ENCODE assay signal across 8 mouse cellular contexts in the genomic region with DNA sequence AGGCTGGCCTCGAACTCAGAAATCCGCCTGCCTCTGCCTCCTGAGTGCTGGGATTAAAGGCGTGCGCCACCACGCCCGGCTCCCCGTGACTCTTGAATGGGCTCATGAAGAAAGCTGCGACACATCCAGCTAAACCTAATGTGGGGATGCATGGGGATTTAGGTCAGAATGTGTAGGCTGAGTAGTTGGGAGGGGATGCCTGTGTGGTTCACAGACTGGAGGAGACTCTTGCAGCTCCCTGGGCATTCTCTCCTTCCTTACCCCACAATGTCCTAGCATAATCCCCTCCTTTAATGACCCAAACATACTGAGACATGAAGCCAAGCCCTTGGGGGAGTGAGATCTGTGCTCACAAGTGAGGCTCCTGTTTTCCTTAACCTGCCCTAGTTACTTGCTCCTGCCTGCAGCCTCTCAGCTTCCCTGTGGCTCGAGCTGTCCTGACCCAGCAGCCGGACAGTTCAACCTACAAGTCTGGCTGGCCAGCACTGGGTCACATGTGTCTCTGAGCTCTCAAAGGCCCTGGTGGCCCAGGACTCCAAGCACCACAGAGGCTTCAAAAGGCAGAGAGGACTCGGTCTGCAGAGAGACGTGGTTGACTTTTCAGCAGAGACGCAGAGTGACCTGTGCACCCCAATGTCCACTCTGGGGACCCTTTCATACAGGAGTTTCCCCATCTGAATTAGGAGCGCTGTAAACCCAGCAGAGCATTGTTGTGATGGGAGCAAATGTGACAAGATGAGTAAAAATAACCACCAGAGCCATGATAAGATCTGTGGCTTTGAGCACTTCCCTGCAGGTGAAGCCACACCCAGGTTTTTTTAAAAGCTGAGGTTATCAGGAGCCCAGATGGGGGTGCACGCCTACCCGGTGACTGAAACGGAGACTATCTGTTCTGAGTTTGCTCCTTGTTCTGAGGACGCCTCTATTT. TPM values are rescaled to one million over a fixed set of nuclear protein-coding genes. Genes with fewer than 3 reads are reported as not detected.
A peak's percentile ranks its signal among the peaks of the same experiment; 100 is the strongest.
DNase-seq lines count a peak whose midpoint lies in the region; ATAC-seq and TF ChIP-seq lines count a peak whose summit lies in the region.

No protein-coding gene starts in this region.

- peak overlapping the region; percentile 6; the same call in 1 of the 2 replicates for H3K4me3 ChIP-seq in lung, embryonic 15.5 days
- H3K4me3 ChIP-seq in embryonic facial prominence, embryonic 13.5 days, result no peak overlapping the region
- H3K4me3 ChIP-seq in kidney, adult 2 months (ENCODE audit: insufficient read depth, low read depth, low read length), result peak overlapping the region; percentile 42
- no peak overlapping the region for H3K4me3 ChIP-seq in forebrain, embryonic 14.5 days (ENCODE audit: low read depth, low read length)

- H3K4me2 ChIP-seq in lung, embryonic 15.5 days, result peak overlapping the region; percentile 32
- H3K4me2 ChIP-seq in embryonic facial prominence, embryonic 13.5 days, result no peak overlapping the region
- H3K4me2 ChIP-seq in forebrain, embryonic 14.5 days (ENCODE audit: low read length), result no peak overlapping the region

- H3K4me1 ChIP-seq in lung, embryonic 15.5 days, result peaks cover 67% of the 10 kb centered on the region
- peaks cover 49% of the 10 kb centered on the region for H3K4me1 ChIP-seq in embryonic facial prominence, embryonic 13.5 days
- peaks cover 65% of the 10 kb centered on the region for H3K4me1 ChIP-seq in kidney, adult 2 months (ENCODE audit: control insufficient read depth, insufficient read depth, low read length)
- H3K4me1 ChIP-seq in forebrain, embryonic 14.5 days (ENCODE audit: control insufficient read depth, insufficient read depth, low read length), result peaks cover 7% of the 10 kb centered on the region

- WGBS in lung, embryonic 15.5 days, result 73% methylated on average over 18 of the region's 18 CpGs
- WGBS in embryonic facial prominence, embryonic 13.5 days, result 77% methylated on average over 18 of the region's 18 CpGs
- WGBS in kidney, adult 2 months, result 49% methylated on average over 18 of the region's 18 CpGs
- 84% methylated on average over 18 of the region's 18 CpGs for WGBS in forebrain, embryonic 14.5 days

- H3K36me3 ChIP-seq in lung, embryonic 15.5 days, result no peaks in the 10 kb centered on the region
- no peaks in the 10 kb centered on the region for H3K36me3 ChIP-seq in embryonic facial prominence, embryonic 13.5 days
- no peaks in the 10 kb centered on the region for H3K36me3 ChIP-seq in kidney, adult 2 months (ENCODE audit: control insufficient read depth, insufficient read depth, low read length)
- H3K36me3 ChIP-seq in forebrain, embryonic 14.5 days (ENCODE audit: control insufficient read depth, insufficient read depth, low read length), result no peaks in the 10 kb centered on the region

- no peak for TF ChIP-seq POLR2A in kidney, adult 2 months (IDR thresholded peaks at IDR 0.05; ENCODE audit: low read depth, low read length)

- DNase-seq in lung, postnatal 14 days, result no peak
- DNase-seq in kidney, adult 2 months, result peak; percentile 68
- DNase-seq in thymus, postnatal 25 days, result peak; percentile 82
- DNase-seq in embryo, embryonic 9.5 days (ENCODE audit: extremely low spot score), result no peak
- no peak for DNase-seq in forebrain, embryonic 14.5 days (ENCODE audit: low spot score)

- peak overlapping the region; percentile 81 for H3K27ac ChIP-seq in lung, embryonic 15.5 days
- 0 out of 2 replicates have a peak overlapping the region, but pooled peaks have one; percentile 53 for H3K27ac ChIP-seq in embryonic facial prominence, embryonic 13.5 days
- peak overlapping the region; percentile 87 for H3K27ac ChIP-seq in kidney, adult 2 months (ENCODE audit: insufficient read depth, low read depth, low read length)
- no peak overlapping the region for H3K27ac ChIP-seq in forebrain, embryonic 14.5 days (ENCODE audit: low read depth, low read length)

- no peak for TF ChIP-seq CTCF in kidney, adult 2 months (conservative IDR thresholded peaks at IDR 0.05; ENCODE audit: insufficient read depth, insufficient read length, low read depth, low read length)

- H3K9ac ChIP-seq in lung, embryonic 15.5 days, result no peak overlapping the region
- peak overlapping the region; percentile 22 for H3K9ac ChIP-seq in embryonic facial prominence, embryonic 13.5 days
- no peak overlapping the region for H3K9ac ChIP-seq in forebrain, embryonic 14.5 days (ENCODE audit: low read length)

- H3K9me3 ChIP-seq in lung, embryonic 15.5 days, result no peaks in the 10 kb centered on the region
- H3K9me3 ChIP-seq in embryonic facial prominence, embryonic 13.5 days, result no peaks in the 10 kb centered on the region
- no peaks in the 10 kb centered on the region for H3K9me3 ChIP-seq in forebrain, embryonic 14.5 days (replicated peaks; ENCODE audit: control insufficient read depth, low read length)

- ATAC-seq in lung, embryonic 15.5 days (ENCODE audit: borderline replicate concordance, extremely low read depth, low FRiP score, low TSS enrichment), result no peak
- no peak for ATAC-seq in embryonic facial prominence, embryonic 13.5 days (ENCODE audit: insufficient number of reproducible peaks, insufficient read depth, low FRiP score, low TSS enrichment, low read depth)
- ATAC-seq in megakaryocyte-erythroid progenitor cell, adult 5-6 weeks (replicated peaks; ENCODE audit: low FRiP score, low TSS enrichment, poor library complexity, severe bottlenecking), result peak; percentile 45
- no peak for ATAC-seq in forebrain, embryonic 14.5 days

- H3K27me3 ChIP-seq in lung, embryonic 15.5 days, result no peaks in the 10 kb centered on the region
- no peaks in the 10 kb centered on the region for H3K27me3 ChIP-seq in embryonic facial prominence, embryonic 13.5 days
- no peaks in the 10 kb centered on the region for H3K27me3 ChIP-seq in kidney, adult 2 months (replicated peaks; ENCODE audit: control insufficient read depth, insufficient read depth, low read length)
- no peaks in the 10 kb centered on the region for H3K27me3 ChIP-seq in forebrain, embryonic 14.5 days (replicated peaks; ENCODE audit: control insufficient read depth, insufficient read depth, low read length)

RNA-seq across cellular contexts. Expression of a gene that starts 4.4 kb away (rescaled TPM):
- polyA plus RNA-seq in lung, embryonic 15.5 days (2015; fragmentation: Nextera tagmentation; extraction: Ambion mirVana), result 5.2 and 6.3 TPM in 2 replicates
- 1.7 and 2.5 TPM in 2 replicates for polyA plus RNA-seq in embryonic facial prominence, embryonic 13.5 days (2015; fragmentation: Nextera tagmentation; extraction: Ambion mirVana)
- 39.1 and 43.0 TPM in 2 replicates for polyA plus RNA-seq in kidney, adult 2 months (2012; rRNA removed)
- 7.5 and 7.9 TPM in 2 replicates for total RNA-seq in megakaryocyte-erythroid progenitor cell, adult 5-6 weeks (2014; fragmentation: Nextera tagmentation)
- total RNA-seq in megakaryocyte-erythroid progenitor cell, adult 5-6 weeks (2017), result 5.3 and 6.0 TPM in 2 replicates
- 0.85 and 0.93 TPM in 2 replicates for polyA plus RNA-seq in forebrain, embryonic 14.5 days (2014; fragmentation: Nextera tagmentation; extraction: Ambion mirVana)

RNA-seq across cellular contexts. Expression of a gene that starts 23.2 kb away (rescaled TPM):
- 0.86 and 1.0 TPM in 2 replicates for polyA plus RNA-seq in lung, embryonic 15.5 days (2015; fragmentation: Nextera tagmentation; extraction: Ambion mirVana)
- polyA plus RNA-seq in embryonic facial prominence, embryonic 13.5 days (2015; fragmentation: Nextera tagmentation; extraction: Ambion mirVana), result 3.1 and 3.5 TPM in 2 replicates
- 3.0 and 4.3 TPM in 2 replicates for polyA plus RNA-seq in kidney, adult 2 months (2012; rRNA removed)
- total RNA-seq in megakaryocyte-erythroid progenitor cell, adult 5-6 weeks (2014; fragmentation: Nextera tagmentation), result 0.79 TPM in 1 of 2 replicates, not detected in the other
- 0.08 TPM in 1 of 2 replicates, not detected in the other for total RNA-seq in megakaryocyte-erythroid progenitor cell, adult 5-6 weeks (2017)
- polyA plus RNA-seq in forebrain, embryonic 14.5 days (2014; fragmentation: Nextera tagmentation; extraction: Ambion mirVana), result 0.18 TPM in 1 of 2 replicates, not detected in the other

RNA-seq across cellular contexts. Expression of a gene that starts 29.4 kb away (rescaled TPM):
- 0.10 TPM in 1 of 2 replicates, not detected in the other for polyA plus RNA-seq in lung, embryonic 15.5 days (2015; fragmentation: Nextera tagmentation; extraction: Ambion mirVana)
- polyA plus RNA-seq in embryonic facial prominence, embryonic 13.5 days (2015; fragmentation: Nextera tagmentation; extraction: Ambion mirVana), result 12.8 and 17.0 TPM in 2 replicates
- polyA plus RNA-seq in kidney, adult 2 months (2012; rRNA removed), result not detected in 2 replicates
- total RNA-seq in megakaryocyte-erythroid progenitor cell, adult 5-6 weeks (2014; fragmentation: Nextera tagmentation), result not detected in 2 replicates
- not detected in 2 replicates for total RNA-seq in megakaryocyte-erythroid progenitor cell, adult 5-6 weeks (2017)
- not detected in 2 replicates for polyA plus RNA-seq in forebrain, embryonic 14.5 days (2014; fragmentation: Nextera tagmentation; extraction: Ambion mirVana)

RNA-seq across cellular contexts. Expression of a gene that starts 30.6 kb away (rescaled TPM):
- polyA plus RNA-seq in lung, embryonic 15.5 days (2015; fragmentation: Nextera tagmentation; extraction: Ambion mirVana), result 89.6 and 92.9 TPM in 2 replicates
- 88.4 and 108 TPM in 2 replicates for polyA plus RNA-seq in embryonic facial prominence, embryonic 13.5 days (2015; fragmentation: Nextera tagmentation; extraction: Ambion mirVana)
- 114 and 125 TPM in 2 replicates for polyA plus RNA-seq in kidney, adult 2 months (2012; rRNA removed)
- 40.4 and 41.7 TPM in 2 replicates for total RNA-seq in megakaryocyte-erythroid progenitor cell, adult 5-6 weeks (2014; fragmentation: Nextera tagmentation)
- total RNA-seq in megakaryocyte-erythroid progenitor cell, adult 5-6 weeks (2017), result 27.4 and 43.8 TPM in 2 replicates
- polyA plus RNA-seq in forebrain, embryonic 14.5 days (2014; fragmentation: Nextera tagmentation; extraction: Ambion mirVana), result 127 and 155 TPM in 2 replicates

RNA-seq across cellular contexts. Expression of a gene that starts 41.1 kb away (rescaled TPM):
- 6.1 and 6.6 TPM in 2 replicates for polyA plus RNA-seq in lung, embryonic 15.5 days (2015; fragmentation: Nextera tagmentation; extraction: Ambion mirVana)
- 1.2 and 1.6 TPM in 2 replicates for polyA plus RNA-seq in embryonic facial prominence, embryonic 13.5 days (2015; fragmentation: Nextera tagmentation; extraction: Ambion mirVana)
- polyA plus RNA-seq in kidney, adult 2 months (2012; rRNA removed), result 2.7 and 3.8 TPM in 2 replicates
- not detected in 2 replicates for total RNA-seq in megakaryocyte-erythroid progenitor cell, adult 5-6 weeks (2014; fragmentation: Nextera tagmentation)
- total RNA-seq in megakaryocyte-erythroid progenitor cell, adult 5-6 weeks (2017), result not detected in 2 replicates
- polyA plus RNA-seq in forebrain, embryonic 14.5 days (2014; fragmentation: Nextera tagmentation; extraction: Ambion mirVana), result 10.0 and 10.2 TPM in 2 replicates

Comparison
In these comparisons a context has a peak if more than half of its experiments do, and no peak if none do; other contexts are left out.
1. H3K4me3 ChIP-seq: peak in lung, embryonic 15.5 days (single experiment) and kidney, adult 2 months (single experiment); none in embryonic facial prominence, embryonic 13.5 days (single experiment) and forebrain, embryonic 14.5 days (single experiment).
2. DNase-seq: peak in kidney, adult 2 months (single experiment) and thymus, postnatal 25 days (single experiment); none in lung, postnatal 14 days (single experiment), embryo, embryonic 9.5 days (single experiment) and forebrain, embryonic 14.5 days (single experiment).
3. RNA of a gene that starts 29.4 kb away (polyA plus RNA-seq): 12.8 to 17.0 TPM in embryonic facial prominence, embryonic 13.5 days; 0.10 TPM in lung, embryonic 15.5 days, not detected in kidney, adult 2 months and not detected in forebrain, embryonic 14.5 days; every median in the first group is over 10 times any median in the second.